Mouse (Mus musculus) ES-CJ7 (cell line): Measurements from ENCODE around the gene Mb21d2.

Experiments used
- DNase-seq: peaks from one replicate; pipeline ENCODE4 v3.0.0; 2011; ENCODE audit warnings: low read depth, low spot score

Mb21d2 gene

GRCm38 (mm10) chr16:28902620-28903565 is 26.6 kb downstream of the Mb21d2 start:
- DNase-seq, result no peak

DNA sequence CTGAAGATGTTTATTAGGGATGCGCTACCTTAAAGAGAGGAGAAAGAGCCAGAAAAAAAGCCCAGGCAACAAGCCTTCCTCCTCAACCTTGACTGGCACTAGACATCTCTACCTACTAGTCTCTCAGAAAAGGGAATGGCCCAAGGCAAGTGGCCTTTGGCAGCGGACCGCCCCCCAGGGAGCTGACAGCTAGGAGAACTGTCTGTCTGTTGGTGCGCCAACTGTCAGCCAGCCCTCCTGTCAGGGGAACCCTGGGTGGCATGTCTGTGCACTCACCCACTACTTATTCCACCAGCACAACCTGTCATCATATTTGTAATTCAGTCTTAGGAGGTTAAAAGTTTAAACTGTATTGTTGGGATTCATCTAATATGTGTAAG is 30.3 kb downstream of the Mb21d2 start:
- DNase-seq, result no peak

DNA sequence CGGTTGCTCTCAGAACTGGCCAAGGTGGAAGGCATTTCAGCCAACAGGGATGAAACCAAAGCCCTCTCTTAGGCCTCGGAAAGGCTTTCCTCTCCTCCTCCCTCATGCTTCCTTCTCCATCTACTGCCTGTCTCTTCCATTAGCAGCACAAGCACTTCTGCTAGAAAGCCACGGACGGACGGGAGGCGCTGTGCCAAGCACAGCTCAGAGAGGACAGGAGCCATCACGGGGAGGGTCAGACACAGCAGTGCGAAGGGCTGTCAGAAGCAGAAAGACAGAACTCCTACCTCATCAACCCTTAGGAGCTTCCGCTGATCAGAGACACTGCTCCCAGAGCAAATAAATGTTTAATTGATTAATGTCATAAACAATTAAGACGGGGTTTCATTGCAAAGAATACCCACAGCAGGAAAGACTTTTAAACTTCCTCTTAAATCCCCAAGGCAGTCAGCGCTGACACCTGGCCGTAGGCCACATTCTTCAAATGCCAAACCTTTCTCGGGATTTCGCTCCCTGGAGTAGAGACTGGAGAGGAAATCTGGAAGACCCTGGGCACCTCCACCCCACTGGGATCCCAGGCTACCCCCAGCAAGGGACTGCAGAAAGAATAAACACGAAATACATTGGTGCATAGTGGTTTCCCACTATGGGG is 30.8 kb downstream of the Mb21d2 start:
- DNase-seq, result no peak

- DNase-seq, result no peak
Measured at GRCm38 (mm10) chr16:28896571-28896970, 32.9 kb downstream of the Mb21d2 start.

DNA sequence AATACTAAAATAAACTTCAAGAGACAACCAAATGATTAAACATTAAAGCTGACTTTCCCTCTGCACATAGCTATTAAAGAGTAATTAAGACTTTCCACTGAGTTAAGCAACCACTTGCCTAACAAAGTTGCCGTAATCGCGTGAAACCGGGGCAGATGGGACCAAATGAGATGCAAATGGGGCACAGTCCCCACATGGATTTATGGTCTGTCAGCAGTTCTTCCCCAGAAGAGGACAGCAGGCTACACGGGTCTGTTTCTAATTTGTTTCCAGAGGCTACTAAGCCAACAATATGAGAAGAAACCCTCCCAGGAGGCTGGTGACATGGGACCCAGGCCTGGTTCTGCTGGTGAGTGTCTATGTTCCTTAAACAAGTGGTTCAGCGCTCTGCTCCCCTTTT is 34.6 kb downstream of the Mb21d2 start:
- DNase-seq, result no peak

- no peak for DNase-seq
Measured at GRCm38 (mm10) chr16:28893266-28893665, 36.2 kb downstream of the Mb21d2 start.

- no peak for DNase-seq
Measured at GRCm38 (mm10) chr16:28886201-28886745, 43.2 kb downstream of the Mb21d2 start.

DNA sequence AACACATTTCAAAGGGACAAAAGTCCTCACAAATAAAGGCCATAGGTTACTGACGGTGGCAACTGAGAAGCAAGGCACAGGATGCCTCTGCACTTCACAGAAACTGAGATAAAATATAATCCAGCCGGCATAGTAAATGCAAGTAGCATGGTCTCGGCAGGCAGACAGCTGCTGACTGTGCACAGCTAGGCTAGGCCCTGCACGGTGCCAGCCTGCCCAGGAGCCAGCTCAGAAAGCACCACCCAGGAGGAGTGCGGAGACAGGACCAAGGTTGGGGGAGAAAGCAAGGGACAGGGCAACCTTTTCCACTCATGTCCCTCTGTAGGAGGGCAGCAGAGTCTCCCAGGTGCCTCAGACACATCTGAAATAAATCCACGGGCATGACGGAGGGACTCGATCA is 44.0 kb downstream of the Mb21d2 start:
- DNase-seq, result no peak

DNA sequence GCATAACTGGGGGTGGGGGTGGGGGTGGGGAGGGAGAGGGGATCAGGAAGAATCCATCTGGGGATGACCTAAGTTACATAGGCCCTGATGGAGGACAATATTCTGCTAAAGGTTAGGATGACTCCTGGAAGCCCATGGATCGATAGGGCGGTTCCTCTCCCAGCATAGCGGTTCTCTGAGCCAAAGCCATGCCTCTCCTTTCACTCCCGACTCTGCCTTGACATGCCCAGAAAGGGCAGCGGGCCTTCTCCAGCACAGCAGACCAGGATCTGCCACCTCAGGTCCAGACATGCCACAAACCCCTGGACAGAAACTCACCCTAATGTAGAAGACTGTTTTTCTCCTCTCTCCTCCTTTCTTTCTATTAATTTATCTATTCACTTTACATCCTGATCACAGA is 44.8 kb downstream of the Mb21d2 start:
- DNase-seq, result no peak

GRCm38 (mm10) chr16:28883649-28884048 is 45.8 kb downstream of the Mb21d2 start:
- no peak for DNase-seq

GRCm38 (mm10) chr16:28882687-28883428 is 46.6 kb downstream of the Mb21d2 start:
- DNase-seq, result no peak

- DNase-seq, result no peak
Measured at GRCm38 (mm10) chr16:28881787-28882186, 47.7 kb downstream of the Mb21d2 start.

- DNase-seq, result no peak
Measured at GRCm38 (mm10) chr16:28880756-28881155, 48.7 kb downstream of the Mb21d2 start.

DNA sequence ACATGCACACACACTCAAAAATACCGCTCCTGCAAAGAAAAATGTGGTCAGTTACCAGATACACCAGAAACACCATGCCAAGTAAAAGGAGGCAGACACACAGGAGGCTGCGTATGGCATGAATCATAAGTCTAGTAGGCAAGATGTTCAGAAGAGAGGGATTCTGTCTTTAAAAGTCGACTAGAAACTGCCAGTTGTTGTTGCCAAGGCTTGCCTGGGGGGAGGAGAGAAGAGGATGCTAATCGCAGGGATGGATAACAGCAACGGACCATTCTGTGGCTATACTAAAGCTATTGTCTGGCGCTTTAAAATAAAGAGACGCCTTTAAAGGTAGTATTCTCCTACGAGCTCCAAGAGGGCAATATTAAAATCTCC is 49.2 kb downstream of the Mb21d2 start:
- no peak for DNase-seq

DNA sequence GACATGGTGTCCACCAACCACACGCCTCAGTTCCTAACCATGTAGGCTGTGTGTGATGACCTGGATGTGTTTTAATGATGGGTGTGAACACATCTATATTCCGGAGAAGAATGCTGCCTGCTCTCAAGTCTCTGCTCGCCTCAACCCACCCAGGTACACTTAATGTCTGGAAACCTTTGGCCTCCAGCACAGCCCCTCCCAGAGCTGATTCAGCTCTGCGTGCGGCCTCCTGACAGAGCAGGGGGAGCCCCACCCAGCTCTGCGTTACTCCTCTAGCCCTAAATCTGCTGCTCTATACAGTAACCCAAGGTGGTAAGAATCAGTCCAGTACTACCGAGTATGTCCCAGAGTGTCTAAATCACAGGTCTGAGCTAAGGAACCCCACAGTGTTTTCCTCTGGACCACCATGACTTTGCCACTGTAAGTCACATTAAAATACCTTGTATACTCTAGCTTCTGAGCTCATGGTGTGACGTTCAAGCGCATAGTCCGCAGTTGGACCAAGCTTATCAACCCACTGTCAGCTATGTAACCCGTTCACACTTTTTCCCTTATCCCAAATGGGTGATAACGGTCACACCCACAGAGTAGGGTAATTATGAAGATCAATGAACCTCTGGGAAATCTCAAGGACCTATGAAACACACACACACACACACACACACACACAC is 49.7 kb downstream of the Mb21d2 start:
- no peak for DNase-seq

DNA sequence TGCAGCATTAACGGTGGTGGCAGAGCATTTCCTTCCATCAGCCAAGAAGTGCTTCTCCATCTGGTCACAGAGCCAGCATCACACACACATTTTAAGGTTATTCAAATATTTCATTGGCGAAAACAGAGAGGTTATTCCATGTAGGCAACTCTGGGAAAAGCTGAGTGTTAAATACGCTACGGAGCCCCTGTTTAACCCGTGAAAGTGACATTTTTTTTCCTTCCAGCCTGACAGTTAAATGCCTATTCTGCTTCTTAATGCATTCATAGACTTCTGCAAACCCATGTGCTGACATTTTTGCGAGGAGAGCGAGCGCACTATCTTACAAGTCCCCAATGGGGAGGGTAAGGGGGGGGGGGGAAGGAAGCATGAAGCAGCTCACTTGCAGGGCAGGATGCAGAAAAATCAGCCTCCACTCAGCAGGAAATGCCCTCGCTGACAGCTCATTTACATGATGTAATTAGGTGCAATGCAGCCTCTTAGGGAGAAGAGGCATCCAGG is 52.3 kb downstream of the Mb21d2 start:
- DNase-seq, result no peak

DNA sequence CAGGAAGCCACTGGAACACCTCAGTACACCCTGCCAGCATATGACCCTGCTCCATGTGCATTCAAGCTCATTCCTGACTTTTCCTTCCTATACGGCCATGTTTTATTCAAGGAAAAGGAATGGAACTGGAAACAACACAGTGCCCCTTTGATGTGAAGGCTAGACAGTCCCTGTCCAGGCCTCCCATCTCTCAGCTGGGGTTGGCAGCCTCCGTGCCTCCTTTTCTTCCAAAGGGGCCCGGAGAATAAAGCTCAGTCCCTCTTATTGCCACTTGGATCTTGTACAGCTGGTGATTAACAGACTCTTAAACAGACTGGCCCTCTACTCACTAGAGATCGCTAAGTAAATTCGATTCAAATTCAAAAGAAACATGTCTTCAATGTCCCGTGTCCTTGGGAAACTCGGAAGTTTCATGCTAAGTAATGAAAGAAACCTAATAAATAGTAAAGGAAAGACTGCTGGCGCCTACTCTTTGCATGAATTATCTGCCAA is 56.0 kb downstream of the Mb21d2 start:
- no peak for DNase-seq

DNA sequence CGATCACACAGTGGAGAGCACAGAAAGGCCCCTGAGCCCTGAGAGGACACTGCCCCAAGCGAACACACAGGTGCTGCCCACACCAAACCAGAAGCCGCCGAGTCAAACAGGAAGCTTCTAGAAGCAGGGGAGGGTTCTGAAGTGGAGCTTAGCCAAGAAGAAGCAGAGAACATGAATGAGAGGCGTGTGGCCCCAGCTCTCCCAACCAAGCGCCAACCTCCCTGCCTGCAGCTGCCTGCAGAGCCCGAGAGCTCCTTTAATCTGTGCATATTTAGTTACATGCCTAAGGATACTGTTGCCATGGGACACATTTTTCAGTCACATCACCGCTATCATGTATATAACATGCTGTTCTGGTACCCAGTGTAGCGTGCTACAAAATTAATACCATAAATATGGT is 58.6 kb downstream of the Mb21d2 start:
- no peak for DNase-seq

- no peak for DNase-seq
Measured at GRCm38 (mm10) chr16:28870456-28870855, 59.0 kb downstream of the Mb21d2 start.

- DNase-seq, result no peak
Measured at GRCm38 (mm10) chr16:28868864-28869263, 60.6 kb downstream of the Mb21d2 start.
